Mouse (Mus musculus): ENCODE measurements at regions not wholly inside any gene's neighbourhood (a gene's known extent, or its start where the extent isn't known, plus 50 kb on each side); places are given as distances from the start of the nearest gene placed in this dataset.
"Not testable (repeated sequence)": the region's sequence is repeated elsewhere in the genome, so short reads cannot be mapped to it uniquely, and the experiment has no call there.

GRCm38 (mm10) chr12:20614766-20615165 is 375.5 kb upstream of the Asap2 start:
- peak overlapping the region; percentile 42 for H3K4me3 ChIP-seq (replicated peaks)
- not testable (repeated sequence) for H3K27me3 ChIP-seq; H3K9ac ChIP-seq; ATAC-seq (ENCODE audit: insufficient number of reproducible peaks, low FRiP score, low TSS enrichment, low read depth); H3K4me1 ChIP-seq; H3K36me3 ChIP-seq; H3K9me3 ChIP-seq (replicated peaks); H3K27ac ChIP-seq (replicated peaks)
- 0% methylated on average over 22 of the region's 39 CpGs for WGBS
- peak overlapping the region; percentile 28; the same call in 1 of the 2 replicates for H3K4me2 ChIP-seq (replicated peaks)
